ENCODE assay signal across 8 mouse cellular contexts in genomic region chr2:31950058-31950871, GRCm38 (mm10). TPM values are rescaled to one million over a fixed set of nuclear protein-coding genes. Genes with fewer than 3 reads are reported as not detected.
A peak's percentile ranks its signal among the peaks of the same experiment; 100 is the strongest.
DNase-seq lines count a peak whose midpoint lies in the region; ATAC-seq and TF ChIP-seq lines count a peak whose summit lies in the region.

Gene Aif1l, plus strand, starts transcription at chr2:31950139.

- H3K4me3 ChIP-seq in ES-Bruce4 (ENCODE audit: low read depth, low read length) = peak within 1 kb of the TSS; percentile 72
- peak within 1 kb of the TSS; percentile 83 for H3K4me3 ChIP-seq in forebrain, embryonic 13.5 days
- peak within 1 kb of the TSS; percentile 85 for H3K4me3 ChIP-seq in limb, embryonic 11.5 days (ENCODE audit: low read depth, low read length)
- H3K4me3 ChIP-seq in midbrain, embryonic 10.5 days = peak within 1 kb of the TSS; percentile 94

- TF ChIP-seq POLR2A in ES-Bruce4 (IDR thresholded peaks at IDR 0.05; ENCODE audit: insufficient read depth, low read length) = no peak

- under 1% methylated on average over 65 of the region's 66 CpGs for WGBS in forebrain, embryonic 13.5 days
- under 1% methylated on average over 66 of the region's 66 CpGs for WGBS in limb, embryonic 11.5 days
- under 1% methylated on average over 66 of the region's 66 CpGs for WGBS in midbrain, embryonic 10.5 days

- H3K4me1 ChIP-seq in ES-Bruce4 (ENCODE audit: control insufficient read depth, insufficient read depth, low read length) = peaks cover 2% of the 10 kb centered on the region
- H3K4me1 ChIP-seq in forebrain, embryonic 13.5 days = peaks cover 44% of the 10 kb centered on the region
- peaks cover 7% of the 10 kb centered on the region for H3K4me1 ChIP-seq in limb, embryonic 11.5 days (ENCODE audit: control insufficient read depth, insufficient read depth, low read length)
- peaks cover 41% of the 10 kb centered on the region for H3K4me1 ChIP-seq in midbrain, embryonic 10.5 days

- peak within 1 kb of the TSS; percentile 92 for H3K4me2 ChIP-seq in forebrain, embryonic 13.5 days
- peak within 1 kb of the TSS; percentile 87 for H3K4me2 ChIP-seq in limb, embryonic 11.5 days (ENCODE audit: low read depth, severe bottlenecking)

- no peak within 1 kb of the TSS for H3K27ac ChIP-seq in ES-Bruce4 (ENCODE audit: insufficient read depth, low read length)
- peak within 1 kb of the TSS; percentile 40 for H3K27ac ChIP-seq in forebrain, embryonic 13.5 days
- H3K27ac ChIP-seq in limb, embryonic 11.5 days (replicated peaks; ENCODE audit: low read depth, low read length) = no peak within 1 kb of the TSS
- H3K27ac ChIP-seq in midbrain, embryonic 10.5 days (replicated peaks) = peak within 1 kb of the TSS; percentile 90

- peak; percentile 74 for DNase-seq in adrenal gland, adult 2 months
- peak; percentile 89 for DNase-seq in limb, embryonic 11.5 days (ENCODE audit: low spot score)
- peak; percentile 88 for DNase-seq in midbrain, embryonic 10.5 days (ENCODE audit: low spot score)
- peak; percentile 70 for DNase-seq in right cerebral cortex, postnatal 4 days
- no peak for DNase-seq in cerebellum, adult 8-10 months

- TF ChIP-seq CTCF in ES-Bruce4 (IDR thresholded peaks at IDR 0.05; ENCODE audit: low read depth, low read length) = no peak

- peak within 1 kb of the TSS; percentile 24 for H3K9ac ChIP-seq in ES-Bruce4 (ENCODE audit: low read depth, poor library complexity, severe bottlenecking)
- peak within 1 kb of the TSS; percentile 83 for H3K9ac ChIP-seq in forebrain, embryonic 13.5 days
- peak within 1 kb of the TSS; percentile 80 for H3K9ac ChIP-seq in limb, embryonic 11.5 days (ENCODE audit: low read length)

- no peaks in the 10 kb centered on the region for H3K9me3 ChIP-seq in ES-Bruce4 (replicated peaks; ENCODE audit: control insufficient read depth, insufficient read depth, low read length, poor library complexity, severe bottlenecking)
- no peaks in the 10 kb centered on the region for H3K9me3 ChIP-seq in forebrain, embryonic 13.5 days (replicated peaks)
- no peaks in the 10 kb centered on the region for H3K9me3 ChIP-seq in limb, embryonic 11.5 days (ENCODE audit: control insufficient read depth, low read length)
- H3K9me3 ChIP-seq in midbrain, embryonic 10.5 days (replicated peaks) = no peaks in the 10 kb centered on the region

- TF ChIP-seq EP300 in ES-Bruce4 (IDR thresholded peaks at IDR 0.05; ENCODE audit: insufficient read depth, low read depth, low read length) = no peak

- peak; percentile 77 for ATAC-seq in forebrain, embryonic 13.5 days
- ATAC-seq in hematopoietic stem cell, adult 5-6 weeks (replicated peaks in 1 of 2; ENCODE audit: insufficient read depth in 1 of 2, low FRiP score in 2 of 2, low TSS enrichment in 1 of 2, low read depth in 1 of 2, poor library complexity in 2 of 2, severe bottlenecking in 2 of 2) = peak; percentile 61 to 63; a peak in 3 of 4 replicates
- ATAC-seq in limb, embryonic 11.5 days (ENCODE audit: insufficient number of reproducible peaks, low FRiP score, low TSS enrichment, low read depth) = peak; percentile 41; the same call in 1 of the 2 replicates

- H3K36me3 ChIP-seq in ES-Bruce4 (ENCODE audit: control insufficient read depth, insufficient read depth, low read length, poor library complexity, severe bottlenecking) = no peaks in the 10 kb centered on the region
- H3K36me3 ChIP-seq in forebrain, embryonic 13.5 days (ENCODE audit: poor library complexity, severe bottlenecking) = peaks cover 33% of the 10 kb centered on the region; the same call in 1 of the 2 replicates
- H3K36me3 ChIP-seq in limb, embryonic 11.5 days (ENCODE audit: control insufficient read depth, insufficient read depth, low read length) = 0 out of 2 replicates have a peak, but pooled peaks cover 2% of the 10 kb centered on the region
- peaks cover 32% of the 10 kb centered on the region for H3K36me3 ChIP-seq in midbrain, embryonic 10.5 days

- no peaks in the 10 kb centered on the region for H3K27me3 ChIP-seq in ES-Bruce4 (ENCODE audit: control insufficient read depth, insufficient read depth, low read length, poor library complexity, severe bottlenecking)
- peaks cover 4% of the 10 kb centered on the region; the same call in 1 of the 2 replicates for H3K27me3 ChIP-seq in forebrain, embryonic 13.5 days
- no peaks in the 10 kb centered on the region for H3K27me3 ChIP-seq in limb, embryonic 11.5 days (ENCODE audit: control insufficient read depth, insufficient read depth, low read length)
- peaks cover 20% of the 10 kb centered on the region for H3K27me3 ChIP-seq in midbrain, embryonic 10.5 days (ENCODE audit: low read depth, poor library complexity, severe bottlenecking)

RNA-seq across cellular contexts. Expression of gene Aif1l, which starts in this region (rescaled TPM):
- 29.1 and 40.5 TPM in 2 replicates for polyA plus RNA-seq in ES-Bruce4 (2011; ENCODE audit: insufficient read depth, insufficient read length, low read depth, missing spikeins)
- 10 to 100 TPM; 20.7 to 81.0 TPM for total RNA-seq in adrenal gland, adult 2 months (2021)
- polyA plus RNA-seq in adrenal gland, adult 2 months (2012; rRNA removed) = 16.2 and 16.3 TPM in 2 replicates
- polyA plus RNA-seq in forebrain, embryonic 13.5 days (2015; fragmentation: Nextera tagmentation; extraction: Ambion mirVana) = 68.7 and 74.8 TPM in 2 replicates
- 1.0 and 1.1 TPM in 2 replicates for total RNA-seq in hematopoietic stem cell, adult 5-6 weeks (2017)
- 110 and 121 TPM in 2 replicates for polyA plus RNA-seq in limb, embryonic 11.5 days (2014; fragmentation: Nextera tagmentation; extraction: Ambion mirVana)
- 68.3 and 76.2 TPM in 2 replicates for polyA plus RNA-seq in midbrain, embryonic 10.5 days (2016; fragmentation: Nextera tagmentation; extraction: Ambion mirVana)

Comparison
In these comparisons a context has a peak if more than half of its experiments do, and no peak if none do; other contexts are left out.
1. RNA of gene Aif1l (total RNA-seq): 20.7 to 81.0 TPM in adrenal gland, adult 2 months; 1.0 to 1.1 TPM in hematopoietic stem cell, adult 5-6 weeks; every median in the first group is over 10 times any median in the second.
2. H3K27ac ChIP-seq: peak in forebrain, embryonic 13.5 days (single experiment) and midbrain, embryonic 10.5 days (single experiment); none in ES-Bruce4 (single experiment) and limb, embryonic 11.5 days (single experiment).
3. H3K9ac ChIP-seq: peak in every context shown above with its lines; median percentile 83 in forebrain, embryonic 13.5 days; 80 in limb, embryonic 11.5 days; 24 in ES-Bruce4.
4. Peak in every context shown above with its lines, with median percentiles within 50 percentile points of each other: H3K4me3 ChIP-seq and ATAC-seq.